Mouse (Mus musculus) liver, embryonic 11.5 days (tissue): ENCODE results near the gene Alms1. TPM values are rescaled to one million over a fixed set of nuclear protein-coding genes. Genes with fewer than 3 reads are reported as not detected.
"Not testable (repeated sequence)": the region's sequence is repeated elsewhere in the genome, so short reads cannot be mapped to it uniquely, and the experiment has no call there.

Experiments
- ATAC-seq: fragments of 200-750 bp; cut with Nextera tagmentation; replicated peaks from 2 replicates; pipeline ENCODE4 v1.8.0; 2017; ENCODE audit warnings: moderate number of reproducible peaks, mild to moderate bottlenecking, moderate TSS enrichment, moderate library complexity; ENCODE audit not compliant: low FRiP score
- DNase-seq: peaks from one replicate; pipeline ENCODE4 v3.0.0-alpha.2; 2017; ENCODE audit warnings: low spot score
- H3K27ac ChIP-seq: fragments of 300-500 bp; sonication (generic); 2 replicates; pipeline ENCODE4 v1.5.1; 2014; ENCODE audit warnings: mild to moderate bottlenecking, low read depth, low read length, control low read depth
- H3K27me3 ChIP-seq: fragments of 300-500 bp; sonication (generic); replicated peaks from 2 replicates; pipeline ENCODE4 v1.6.1; 2014; ENCODE audit warnings: low read length, mixed read lengths; ENCODE audit not compliant: control insufficient read depth, insufficient read depth
- H3K36me3 ChIP-seq: fragments of 300-500 bp; sonication (generic); 2 replicates; pipeline ENCODE4 v1.6.1; 2014; ENCODE audit warnings: mild to moderate bottlenecking, low read length, moderate library complexity, mixed read lengths; ENCODE audit not compliant: control insufficient read depth, insufficient read depth
- H3K4me1 ChIP-seq: fragments of 300-500 bp; sonication (generic); replicated peaks from 2 replicates; pipeline ENCODE4 v1.6.1; 2014; ENCODE audit warnings: low read length, mixed read lengths; ENCODE audit not compliant: control insufficient read depth, insufficient read depth
- H3K4me2 ChIP-seq: fragments of 300-500 bp; sonication (generic); 2 replicates; pipeline ENCODE4 v1.6.1; 2014; ENCODE audit warnings: mild to moderate bottlenecking, control low read depth, moderate library complexity
- H3K4me3 ChIP-seq: fragments of 300-500 bp; sonication (generic); 2 replicates; pipeline ENCODE4 v1.5.1; 2014; ENCODE audit warnings: low read depth, low read length, control low read depth
- H3K9ac ChIP-seq: fragments of 300-500 bp; sonication (generic); 2 replicates; pipeline ENCODE4 v1.6.1; 2014; ENCODE audit warnings: low read depth, low read length, control low read depth
- H3K9me3 ChIP-seq: fragments of 300-500 bp; sonication (generic); 2 replicates; pipeline ENCODE4 v1.6.1; 2016; ENCODE audit warnings: low read length, inconsistent platforms, mixed read lengths; ENCODE audit not compliant: control insufficient read depth
- WGBS: fragments of 180-500 bp; shearing (Covaris S2); extraction: QIAGEN DNeasy Blood & Tissue Kit; methylation state at CpG from one replicate; pipeline ENCODE4 v1.1.7; 2014; 5-methylcytosine and 5-hydroxymethylcytosine counted together
- microRNA-seq: library from miRNA; unstranded; fragments of <30 nt; microRNA quantifications from one replicate; pipeline ENCODE4, GENCODE M21; 2017; ENCODE audit warnings: borderline number of aligned reads
- polyA plus RNA-seq: library from polyadenylated mRNA; unstranded; fragments of >200 nt; fragmentation: Nextera tagmentation; extraction: Ambion mirVana; gene quantifications from 2 replicates; pipeline ENCODE4 v1.2.1, GENCODE M21; 2014

Gene Alms1
- polyA plus RNA-seq, 1 experiment from 2014 or later, result 6.0 TPM

GRCm38 (mm10) chr6:85633165-85633564 lies 45.8 kb downstream of the Alms1 start:
- Histone ChIP-seq H3K9ac (no peak overlapping the region), H3K4me3 (no peak overlapping the region), H3K27me3 (no peaks in the 10 kb centered on the region), H3K36me3 (peaks cover 9% of the 10 kb centered on the region; the same call in 1 of the 2 replicates), H3K9me3 (no peaks in the 10 kb centered on the region), H3K27ac (no peak overlapping the region), H3K4me2 (no peak overlapping the region), H3K4me1 (no peaks in the 10 kb centered on the region)
- DNase-seq (no peak), ATAC-seq (no peak)
- 83% methylated on average over 8 of the region's 8 CpGs for WGBS

- no peaks in the 10 kb centered on the region for H3K9me3 ChIP-seq
- no peaks in the 10 kb centered on the region for H3K4me1 ChIP-seq
- no peak overlapping the region for H3K4me3 ChIP-seq
- 87% methylated on average over 2 of the region's 2 CpGs for WGBS
- no peak overlapping the region for H3K9ac ChIP-seq
- H3K4me2 ChIP-seq, result no peak overlapping the region
- no peak for ATAC-seq
- 0 out of 2 replicates have a peak, but pooled peaks cover 2% of the 10 kb centered on the region for H3K36me3 ChIP-seq
- H3K27me3 ChIP-seq, result no peaks in the 10 kb centered on the region
- no peak for DNase-seq
- no peak overlapping the region for H3K27ac ChIP-seq
These were observed 65.9 kb downstream of the Alms1 start for GRCm38 (mm10) chr6:85653244-85653643.

DNA sequence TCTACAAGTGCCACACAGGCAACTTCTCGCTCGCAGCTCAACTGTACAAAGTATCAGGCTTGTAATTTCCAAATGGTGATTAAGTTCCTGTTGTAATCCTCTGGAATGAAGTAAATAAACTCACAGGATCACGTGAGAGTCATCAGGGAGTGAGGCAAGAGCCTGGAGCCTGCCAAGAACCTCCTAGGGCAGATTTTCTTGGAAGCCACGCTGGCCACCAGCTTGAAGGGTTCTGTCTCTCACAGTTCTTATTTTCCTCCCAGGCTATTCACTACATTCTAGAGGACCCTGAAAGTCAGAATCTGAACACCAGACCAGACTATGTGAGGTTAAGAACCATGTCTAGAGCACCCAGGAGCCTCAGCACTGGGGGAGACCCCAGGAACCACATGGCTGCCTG lies 114.6 kb downstream of the Alms1 start:
- not testable (repeated sequence) for H3K4me2 ChIP-seq, H3K4me3 ChIP-seq, H3K27ac ChIP-seq, H3K9me3 ChIP-seq, H3K27me3 ChIP-seq, H3K9ac ChIP-seq, H3K36me3 ChIP-seq, ATAC-seq, H3K4me1 ChIP-seq, DNase-seq
- 83% methylated on average over 2 of the region's 4 CpGs for WGBS

DNA sequence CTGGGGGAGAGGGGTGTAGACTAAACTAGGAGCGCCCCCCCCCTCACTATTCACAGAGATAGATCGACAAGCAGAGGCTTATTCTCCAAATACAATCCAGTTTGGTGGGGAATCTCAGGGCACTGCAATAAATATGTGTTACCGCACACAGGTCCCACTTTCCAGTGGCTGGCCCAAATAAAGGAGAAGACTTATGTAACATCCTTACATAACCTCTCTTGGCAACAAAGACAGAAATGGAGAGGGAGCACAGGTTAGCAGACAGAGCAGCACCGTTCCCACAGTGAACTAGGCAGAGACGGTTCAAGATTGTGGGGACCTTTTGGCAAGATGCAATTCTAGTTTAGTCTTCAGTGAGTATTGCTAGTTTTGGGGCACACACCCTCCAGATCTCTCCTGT lies 121.9 kb downstream of the Alms1 start:
- H3K4me2 ChIP-seq, H3K27me3 ChIP-seq, DNase-seq: not testable (repeated sequence)

GRCm38 (mm10) chr6:85709607-85710006 lies 122.3 kb downstream of the Alms1 start:
- not testable (repeated sequence) for H3K27ac ChIP-seq, ATAC-seq, H3K9me3 ChIP-seq, H3K36me3 ChIP-seq, H3K4me1 ChIP-seq, H3K4me2 ChIP-seq, DNase-seq, H3K4me3 ChIP-seq, H3K27me3 ChIP-seq, H3K9ac ChIP-seq
- WGBS, result 88% methylated on average over 1 of the region's 1 CpGs

More for the DNA sequence above, 121.9 kb downstream of the Alms1 start:
- 90% methylated on average over 5 of the region's 5 CpGs for WGBS
- not testable (repeated sequence) for H3K27ac ChIP-seq, H3K36me3 ChIP-seq, ATAC-seq, H3K4me1 ChIP-seq, H3K9me3 ChIP-seq, H3K4me3 ChIP-seq, H3K9ac ChIP-seq

GRCm38 (mm10) chr6:85713105-85713504 lies 125.8 kb downstream of the Alms1 start, which contains the start of gene Nat8f7:
Nat8f7 (minus strand) TSS chr6:85713205.
- WGBS, result 75% methylated on average over 10 of the region's 10 CpGs
- H3K9ac ChIP-seq, H3K27ac ChIP-seq, H3K4me1 ChIP-seq, ATAC-seq, H3K4me2 ChIP-seq, H3K36me3 ChIP-seq, H3K27me3 ChIP-seq, H3K9me3 ChIP-seq, DNase-seq, H3K4me3 ChIP-seq: not testable (repeated sequence)

Small RNAs within 50 kb of the gene (microRNA-seq; reads per million reads assigned to microRNA genes)
- not detected for gene Gm27317

Other genes starting within 250 kb of the Alms1 start
- 1.0 TPM in 2 replicates for gene Rab11fip5, start 212.9 kb upstream of the Alms1 start, polyA plus RNA-seq
- gene Noto, start 163.6 kb upstream of the Alms1 start, polyA plus RNA-seq, result not detected in 2 replicates
- 65.5 and 68.2 TPM in 2 replicates for gene Smyd5, start 155.5 kb upstream of the Alms1 start, polyA plus RNA-seq
- gene Cct7, start 136.0 kb upstream of the Alms1 start, polyA plus RNA-seq, result 695 and 755 TPM in 2 replicates
- gene Pradc1, start 135.6 kb upstream of the Alms1 start, polyA plus RNA-seq, result 35.7 and 37.7 TPM in 2 replicates
- 0.04 and 0.08 TPM in 2 replicates for gene Fbxo41, start 84.5 kb upstream of the Alms1 start, polyA plus RNA-seq
- gene Egr4, start 73.9 kb upstream of the Alms1 start, polyA plus RNA-seq, result not detected in 2 replicates
- not detected in 2 replicates for gene Nat8f7, start 125.7 kb downstream of the Alms1 start, polyA plus RNA-seq
- gene Nat8f3, start 178.2 kb downstream of the Alms1 start, polyA plus RNA-seq, result 0.14 TPM in 1 of 2 replicates, not detected in the other
- gene Nat8f6, start 233.4 kb downstream of the Alms1 start, polyA plus RNA-seq, result not detected in 2 replicates
- not detected in 2 replicates for gene Nat8f5, start 233.4 kb downstream of the Alms1 start, polyA plus RNA-seq
- gene Nat8, start 244.6 kb downstream of the Alms1 start, polyA plus RNA-seq, result not detected in 2 replicates